Mouse (Mus musculus) erythroid progenitor cell, adult 5-6 weeks (primary cell): ENCODE measurements around the gene Dhrs7b. TPM values are rescaled to one million over a fixed set of nuclear protein-coding genes. Genes with fewer than 3 reads are reported as not detected.
A peak's percentile ranks its signal among the peaks of the same experiment; 100 is the strongest.
"Not testable (repeated sequence)": the region's sequence is repeated elsewhere in the genome, so short reads cannot be mapped to it uniquely, and the experiment has no call there.

ENCODE experiments used
- ATAC-seq: replicated peaks from 2 replicates; pipeline ENCODE4 v1.8.0; 2016; ENCODE audit warnings: moderate number of reproducible peaks, mild to moderate bottlenecking, moderate TSS enrichment, inconsistent platforms; ENCODE audit not compliant: poor library complexity, low FRiP score, severe bottlenecking
- total RNA-seq, 2 experiments: library from RNA; stranded (forward) in 1 of 2; stranded (reverse) in 1 of 2; fragments of 150-400 nt in 1 of 2; fragments of 186-747, 209-891 nt in 1 of 2; gene quantifications; 2 replicates each; pipeline versions ENCODE4 v1.2.3 to v1.2.4; 2015 to 2017; ENCODE audit warnings: low replicate concordance in 2 of 2

The Dhrs7b gene
- total RNA-seq, 2 experiments from 2014 or later, result 2.4 to 14.3 TPM

DNA sequence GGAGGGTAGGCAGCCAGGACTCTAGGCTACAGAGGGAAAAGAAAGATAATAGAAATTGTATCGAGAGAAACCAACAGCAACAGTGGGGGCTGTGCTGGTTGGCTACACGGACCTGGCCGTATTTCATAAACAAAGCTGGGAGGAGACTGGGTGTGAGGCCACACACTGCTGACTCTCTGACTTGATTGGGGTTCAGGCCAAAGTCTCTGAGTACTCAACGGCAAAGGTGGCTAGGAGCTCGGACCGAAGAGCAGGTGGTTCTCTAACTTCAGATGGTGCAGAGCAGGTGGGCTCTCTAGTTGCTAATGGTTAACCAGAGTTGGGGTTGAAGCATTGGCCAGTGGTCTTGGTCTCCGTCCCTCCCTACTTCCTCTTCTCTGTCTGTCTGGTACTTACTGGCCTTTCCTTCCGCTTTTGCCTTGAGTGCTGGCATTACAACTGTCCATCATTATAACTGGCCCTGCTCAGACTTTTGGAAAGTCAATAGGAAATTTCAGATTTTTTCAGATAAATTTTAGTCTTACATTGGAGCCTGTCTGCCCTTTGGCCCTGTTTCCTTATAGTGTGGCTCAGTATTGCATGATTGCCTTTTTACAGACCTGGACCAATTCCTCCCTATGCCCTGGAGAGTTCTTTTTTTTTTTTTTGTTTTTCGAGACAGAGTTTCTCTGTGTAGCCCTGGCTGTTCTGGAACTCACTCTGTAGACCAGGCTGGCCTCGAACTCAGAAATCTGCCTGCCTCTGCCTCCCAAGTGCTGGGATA, 7.4 kb downstream of the Dhrs7b start:
- no peak for ATAC-seq

DNA sequence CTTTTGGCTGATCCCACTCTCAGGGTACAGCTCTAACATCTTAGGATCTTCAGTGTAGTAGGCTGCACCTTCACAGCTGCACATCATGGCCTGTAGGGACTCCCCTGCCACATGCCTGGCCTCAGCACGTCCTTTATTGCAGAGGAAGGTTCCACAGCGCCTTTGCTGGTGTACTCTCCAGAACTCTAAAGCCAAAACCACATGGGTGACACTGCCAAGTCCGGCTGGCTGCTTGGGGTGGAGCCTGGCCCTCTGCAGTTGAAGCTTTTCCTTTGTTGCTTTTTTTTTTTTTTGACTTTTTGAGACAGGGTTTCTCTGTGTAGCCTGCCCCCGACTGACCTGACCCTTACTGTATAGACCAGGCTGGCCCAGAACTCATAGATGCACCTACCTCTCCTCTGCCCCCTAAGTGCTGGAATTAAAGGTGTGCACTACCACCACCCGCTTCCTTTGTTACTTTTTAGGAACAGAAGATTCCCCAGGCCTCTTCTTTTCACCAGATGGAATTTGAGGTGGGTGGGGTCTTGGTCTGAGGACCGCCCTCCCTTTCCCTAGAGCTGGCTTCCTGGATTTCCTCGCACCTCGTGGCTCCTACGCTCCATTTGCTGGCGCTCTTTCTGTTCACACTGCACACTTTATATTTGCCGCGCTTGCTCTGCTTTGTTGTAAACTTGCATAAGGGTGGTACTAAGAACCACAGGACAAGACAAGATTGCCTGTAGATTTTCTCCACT, 11.2 kb downstream of the Dhrs7b start:
- no peak for ATAC-seq

DNA sequence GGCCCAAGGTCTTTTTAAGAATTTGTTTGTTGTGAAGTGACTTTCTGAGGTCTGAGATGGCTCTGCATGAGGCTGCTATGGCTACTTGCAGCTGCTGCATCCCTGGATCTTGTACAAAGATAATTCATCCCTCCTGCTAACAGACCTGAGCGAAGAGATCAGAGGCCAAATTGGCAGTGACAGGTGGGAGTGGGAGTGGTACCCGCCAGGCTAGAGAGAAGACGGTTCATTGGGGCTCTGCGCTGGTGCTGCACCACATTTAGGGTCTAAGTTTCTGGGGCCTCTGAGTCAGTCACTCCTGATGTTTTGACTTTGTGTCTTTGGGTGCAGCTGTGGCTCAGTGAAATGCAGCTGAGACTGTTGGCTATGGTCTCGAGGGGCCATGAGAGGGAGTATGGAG, 13.0 kb downstream of the Dhrs7b start:
- no peak for ATAC-seq

DNA sequence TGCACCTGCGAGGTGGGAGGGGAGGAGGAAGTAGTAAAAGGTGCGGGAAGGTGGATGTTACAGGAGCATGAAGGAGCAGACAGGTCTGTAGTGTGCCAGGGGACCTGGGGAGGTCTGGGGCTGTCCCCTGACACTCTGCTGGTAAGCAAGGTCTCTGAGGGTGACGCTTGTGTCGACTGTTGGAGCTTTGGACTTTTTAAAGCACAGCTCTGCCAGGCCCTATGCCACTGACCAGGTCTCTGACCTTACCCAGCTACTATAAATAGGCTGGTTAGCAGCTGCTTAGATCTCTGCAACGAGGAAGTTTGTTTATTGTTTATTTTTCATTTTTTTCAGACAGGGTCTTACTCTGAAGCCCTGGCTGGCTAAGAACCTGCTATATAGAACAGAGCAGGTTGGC, 15.0 kb downstream of the Dhrs7b start:
- no peak for ATAC-seq

DNA sequence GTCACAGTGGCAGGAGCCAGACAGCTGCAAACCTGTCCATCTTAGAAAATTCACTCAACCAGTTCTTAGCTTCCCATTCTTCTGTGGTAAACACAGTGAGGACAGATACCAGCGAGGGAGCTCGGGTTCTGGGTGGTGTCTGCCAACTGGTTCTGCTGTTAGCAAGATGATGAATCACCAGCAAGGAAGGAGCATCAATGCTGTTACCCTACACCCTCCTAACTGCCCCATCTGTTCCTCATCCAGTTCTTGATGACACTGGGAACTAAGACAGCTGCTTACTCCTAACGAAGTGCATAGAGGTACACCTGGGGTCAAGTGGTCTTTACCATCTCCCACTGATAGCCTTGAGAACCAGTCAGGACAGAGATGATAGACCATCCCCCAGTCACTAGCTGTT, 26.2 kb downstream of the Dhrs7b start:
- ATAC-seq, result no peak

DNA sequence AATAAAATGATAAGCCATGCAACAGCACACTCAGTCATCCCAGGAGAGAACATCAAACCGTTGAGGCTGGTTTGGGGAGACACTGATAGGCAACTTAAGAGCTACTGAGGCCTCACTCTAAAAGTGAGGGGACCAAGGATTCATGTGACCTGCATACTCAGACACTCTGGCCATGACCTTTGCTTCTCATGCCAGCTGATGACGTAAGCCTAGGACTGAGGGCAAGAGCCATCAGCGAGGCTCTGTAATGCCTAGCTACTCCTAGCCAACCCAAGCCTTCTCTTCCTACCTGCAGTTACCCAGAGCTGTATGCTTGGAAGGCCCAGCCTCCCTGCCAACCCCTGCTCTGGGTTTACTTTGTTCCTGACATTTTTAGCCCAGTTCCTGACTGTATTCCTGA, 31.6 kb downstream of the Dhrs7b start:
- ATAC-seq, result no peak

DNA sequence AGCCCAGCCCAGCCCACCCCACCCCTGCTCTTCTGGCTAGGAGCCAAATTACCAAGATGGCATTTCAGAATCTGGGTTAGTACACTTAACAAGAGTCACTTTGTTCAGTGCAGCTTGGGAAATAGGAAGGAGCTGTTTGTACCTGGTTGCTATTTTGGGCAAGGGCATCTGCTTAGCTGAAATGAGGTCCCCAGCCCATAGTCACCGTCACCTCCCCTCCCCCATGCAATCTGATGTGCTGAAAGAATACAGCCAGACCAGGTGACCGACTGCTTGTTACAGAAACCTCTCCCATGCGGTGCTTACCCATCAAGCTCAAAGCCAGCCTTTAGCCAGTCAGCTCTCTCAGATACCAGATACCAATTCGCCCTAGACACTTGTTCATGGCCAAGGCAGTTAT, 32.8 kb downstream of the Dhrs7b start:
- no peak for ATAC-seq

DNA sequence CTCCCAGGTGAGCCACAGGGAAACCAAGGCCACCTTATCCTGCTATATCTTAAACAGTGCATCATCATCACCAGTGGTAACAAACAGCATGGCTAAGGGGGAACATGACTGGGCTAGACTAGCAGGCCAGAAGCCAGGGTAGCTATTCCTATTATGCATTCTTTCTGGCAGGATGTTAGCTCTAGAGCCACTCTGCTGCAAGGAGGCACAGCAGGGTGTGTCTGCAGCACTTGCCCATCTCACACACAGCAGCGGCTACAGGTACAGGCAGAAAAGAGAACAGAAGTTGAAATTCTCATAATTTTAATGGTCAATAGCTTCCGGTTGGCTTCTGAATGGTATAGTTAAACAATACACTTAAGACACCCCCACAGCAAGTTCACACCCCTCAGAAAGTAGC, 33.7 kb downstream of the Dhrs7b start:
- no peak for ATAC-seq

DNA sequence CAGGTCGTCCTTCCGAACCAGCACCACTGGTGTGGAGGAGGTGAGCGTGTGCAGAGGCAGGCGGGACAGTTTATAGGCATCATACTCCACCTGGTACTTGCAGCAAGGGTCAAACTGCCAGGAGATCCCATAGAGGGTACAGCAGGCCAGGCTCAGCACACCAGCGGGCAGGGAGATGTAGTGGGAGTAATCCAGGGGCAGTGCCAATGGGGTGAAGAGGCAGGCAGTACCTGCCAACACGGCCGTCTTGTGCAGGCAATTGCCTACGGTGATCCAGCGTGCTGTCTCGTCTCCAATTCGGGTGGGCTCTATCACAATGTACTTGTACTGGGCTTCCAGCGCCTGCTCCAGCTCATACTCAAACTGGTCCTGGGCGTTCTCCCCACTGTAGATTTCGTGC, 34.5 kb downstream of the Dhrs7b start:
- ATAC-seq, result no peak

DNA sequence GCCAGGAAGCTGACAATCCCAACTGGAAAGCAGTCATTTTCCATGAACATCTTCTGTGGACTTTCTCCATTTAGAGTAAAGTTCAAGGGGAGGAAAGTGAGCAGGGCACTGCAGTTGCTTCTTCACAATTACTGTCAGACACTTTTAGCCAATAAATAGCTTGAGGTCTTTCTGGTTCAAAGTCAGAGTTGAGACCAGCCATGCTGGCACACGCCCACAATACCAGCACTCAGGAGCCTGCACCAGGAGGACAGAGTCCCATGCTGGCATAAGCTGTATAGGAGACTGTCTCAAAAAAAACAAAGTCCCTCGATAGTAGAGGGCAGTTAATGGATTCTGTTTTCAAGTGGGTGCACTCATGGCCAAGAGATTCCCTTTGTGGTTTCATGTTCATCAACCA, 35.6 kb downstream of the Dhrs7b start:
- ATAC-seq, result no peak

DNA sequence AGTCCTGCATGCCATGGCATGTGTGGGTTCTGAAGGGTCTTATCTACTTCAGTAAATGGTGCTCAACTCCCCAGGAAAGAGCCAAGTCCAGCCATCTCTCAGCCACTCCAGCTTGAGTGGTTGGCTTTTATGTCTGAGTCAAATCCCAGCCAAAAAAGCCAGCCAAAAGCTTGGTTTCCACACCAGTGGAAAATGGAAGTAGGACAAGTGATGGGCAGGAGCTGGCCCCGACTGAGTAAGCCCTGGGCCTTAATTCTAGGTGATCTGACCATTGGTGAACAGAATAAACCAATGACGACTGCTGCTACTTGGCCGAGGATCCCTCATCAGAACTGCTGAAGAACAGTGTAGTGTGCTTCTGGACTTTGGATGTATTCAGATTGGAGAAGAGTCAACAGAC, 37.0 kb downstream of the Dhrs7b start:
- no peak for ATAC-seq

DNA sequence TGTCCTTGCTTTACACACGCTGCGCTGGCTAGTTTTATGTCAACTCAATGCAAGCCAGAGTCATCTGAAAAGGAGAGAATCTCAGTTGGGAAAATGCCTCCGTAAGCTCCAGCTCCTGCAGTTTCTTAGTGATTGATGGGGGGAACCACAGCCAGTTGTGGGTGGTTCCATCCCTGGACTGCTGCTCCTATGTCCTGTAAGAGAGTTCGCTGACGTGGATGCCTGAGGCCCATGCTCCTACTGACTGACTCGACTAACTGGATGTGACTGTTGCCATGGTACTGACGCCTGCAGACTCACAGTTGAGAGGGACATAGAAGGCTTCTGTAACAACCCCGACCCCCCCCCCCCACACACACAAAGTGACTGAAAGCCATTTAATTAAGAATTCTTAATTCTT, 37.5 kb downstream of the Dhrs7b start:
- no peak for ATAC-seq

DNA sequence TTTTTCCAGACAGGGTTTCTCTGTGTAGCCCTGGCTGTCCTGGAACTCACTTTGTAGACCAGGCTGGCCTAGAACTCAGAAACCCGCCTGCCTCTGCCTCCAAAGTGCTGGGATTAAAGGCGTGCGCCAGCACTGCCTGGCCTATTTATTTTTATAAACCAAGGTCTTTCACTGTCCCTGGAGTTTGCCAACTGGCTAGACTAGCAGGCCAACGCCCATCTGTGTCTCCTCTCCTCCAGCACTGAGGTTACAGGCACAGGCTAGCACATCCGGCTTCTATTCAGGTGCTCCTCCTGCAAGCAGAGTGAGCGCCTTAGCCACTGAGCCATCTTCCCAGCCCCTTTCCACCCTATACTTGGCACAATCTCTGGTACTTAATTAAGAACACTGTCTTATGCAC, 39.0 kb downstream of the Dhrs7b start:
- not testable (repeated sequence) for ATAC-seq

DNA sequence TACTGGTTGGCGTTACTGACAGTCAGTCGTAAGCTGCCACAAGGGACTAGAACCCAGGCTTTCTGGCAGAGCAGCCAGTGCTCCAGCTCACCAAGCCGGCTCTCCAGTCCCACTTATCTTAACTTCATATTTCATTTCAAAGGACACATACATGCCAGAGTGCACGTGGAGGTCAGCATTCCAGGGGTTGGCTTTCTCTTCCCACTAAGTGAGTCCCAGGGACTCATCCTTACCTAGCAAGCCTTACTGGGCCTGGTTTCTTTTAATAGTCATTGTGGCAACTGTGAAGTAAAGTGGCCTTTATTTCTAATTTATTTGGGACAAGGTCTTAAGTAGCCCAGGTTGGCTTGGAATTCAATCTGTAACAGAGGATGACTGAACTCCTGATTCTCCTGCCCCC, 41.0 kb downstream of the Dhrs7b start:
- no peak for ATAC-seq

DNA sequence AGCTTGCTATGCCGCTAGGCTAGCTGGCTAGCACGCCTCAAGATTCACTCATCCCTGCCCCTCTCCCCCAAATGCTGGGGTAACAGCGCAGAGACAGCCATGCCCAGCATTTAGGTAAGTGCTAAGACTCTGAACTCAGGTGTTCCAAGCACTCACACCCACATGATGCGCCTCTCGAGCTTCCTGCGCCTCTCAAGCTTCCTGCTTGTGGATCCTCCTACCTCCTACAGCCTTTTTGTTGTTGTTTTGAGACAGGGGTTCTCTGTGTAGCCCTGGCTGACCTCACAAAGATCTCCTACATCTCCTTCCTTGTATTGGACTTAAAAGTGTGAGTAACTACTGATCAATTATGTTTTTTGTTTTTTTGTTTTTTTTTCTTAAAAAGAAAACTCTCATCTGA, 42.7 kb downstream of the Dhrs7b start:
- ATAC-seq, result no peak

DNA sequence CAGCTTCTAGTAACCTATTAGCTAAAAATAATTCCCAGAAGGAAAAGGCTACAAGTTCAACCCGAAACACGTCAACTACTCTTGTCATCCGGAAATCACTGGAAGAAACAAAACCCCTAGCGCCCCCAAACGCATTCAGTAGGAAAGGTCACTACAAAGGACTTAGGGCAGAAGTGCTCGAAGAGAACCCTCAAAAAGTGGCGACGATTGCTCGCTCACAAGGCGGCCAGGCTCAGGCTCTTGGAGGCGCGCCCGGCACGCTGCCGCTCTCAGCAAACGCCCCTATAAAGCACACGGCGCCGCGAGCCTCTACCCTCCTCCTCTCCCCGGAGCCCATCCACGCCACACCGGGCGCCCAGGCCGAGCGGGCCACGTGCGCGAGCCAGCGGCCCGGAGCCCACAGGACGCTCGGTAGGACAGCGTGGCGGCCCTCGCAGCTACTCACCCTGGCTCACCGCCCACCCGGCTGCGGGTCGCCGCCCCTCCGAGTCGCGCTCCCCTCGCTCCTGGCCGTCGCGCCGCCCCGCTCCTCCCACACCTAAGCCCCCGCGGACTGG, 47.7 kb downstream of the Dhrs7b start:
- peak; percentile 56 for ATAC-seq

DNA sequence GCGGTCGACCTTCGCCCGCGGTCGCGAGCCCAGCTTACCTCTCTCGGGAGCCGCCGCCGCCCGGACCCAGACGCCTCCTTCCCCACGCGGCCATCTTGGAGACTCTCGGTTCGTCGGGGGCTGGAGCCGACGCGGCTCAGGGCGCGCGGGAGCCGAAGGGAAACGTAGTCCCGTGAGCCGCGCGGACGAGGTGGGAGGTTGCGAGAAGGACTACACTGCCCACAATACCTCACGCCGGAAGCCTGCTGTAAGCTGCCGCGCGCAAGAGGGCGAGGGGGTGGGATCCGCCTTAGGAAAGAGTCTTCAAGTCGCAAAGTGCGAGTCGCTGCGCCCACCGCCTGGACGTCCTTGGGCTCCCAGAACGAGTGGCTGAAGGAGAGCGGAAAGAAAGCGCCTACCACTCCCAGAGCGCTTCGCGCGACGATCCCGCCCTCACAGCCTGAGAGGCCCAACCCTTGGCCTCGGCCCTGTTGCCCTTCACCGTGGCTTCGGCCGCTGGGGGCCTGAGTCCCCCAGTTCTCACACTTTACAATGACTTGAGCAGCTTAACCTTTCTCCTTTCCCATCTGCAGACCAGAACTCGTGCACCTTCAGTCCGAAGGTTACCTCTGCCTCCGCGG, 48.4 kb downstream of the Dhrs7b start, which contains the start of gene Tmem11:
Tmem11 (minus strand) TSS at position 598 of the 620 bp plus-strand sequence.
- ATAC-seq, result peak; percentile 94

DNA sequence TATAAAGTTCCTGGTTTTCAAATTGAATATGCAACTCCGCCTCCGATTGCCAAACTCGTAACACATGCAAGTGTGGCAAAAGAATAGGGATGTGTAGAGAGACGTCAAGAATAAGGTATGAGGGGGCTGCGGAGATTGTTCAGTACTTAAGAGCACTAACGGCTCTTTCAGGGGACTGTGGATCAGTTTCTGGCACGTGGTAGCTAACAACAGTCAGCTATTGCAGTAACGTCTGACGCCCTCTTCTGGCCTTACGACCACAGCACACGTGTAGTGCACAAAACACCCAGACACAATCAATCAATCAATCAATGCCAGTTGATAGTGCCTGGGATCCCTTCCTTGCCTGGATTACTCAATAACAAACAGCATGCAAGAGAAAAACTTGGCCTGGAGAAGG, 49.0 kb downstream of the Dhrs7b start:
- ATAC-seq, result peak; percentile 63

DNA sequence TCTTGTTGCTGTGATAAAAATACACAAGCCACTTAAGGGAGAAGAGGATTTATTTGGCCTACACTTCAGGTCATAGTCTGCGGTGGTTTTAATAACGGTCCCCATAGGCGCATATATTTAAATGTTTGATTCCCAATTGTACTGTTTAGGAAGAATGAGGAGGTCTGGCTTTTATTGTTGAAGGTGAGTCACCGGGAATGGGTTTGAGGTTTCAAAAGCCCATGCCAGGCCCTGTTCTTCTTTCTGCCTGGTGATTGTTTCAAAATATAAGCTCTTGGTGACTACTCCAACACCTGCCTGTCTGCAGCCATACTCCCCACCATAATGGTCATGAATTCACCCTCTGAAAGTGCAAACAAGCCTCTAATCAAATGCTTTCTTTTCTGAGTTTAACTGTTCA, 50.1 kb downstream of the Dhrs7b start:
- ATAC-seq, result no peak

DNA sequence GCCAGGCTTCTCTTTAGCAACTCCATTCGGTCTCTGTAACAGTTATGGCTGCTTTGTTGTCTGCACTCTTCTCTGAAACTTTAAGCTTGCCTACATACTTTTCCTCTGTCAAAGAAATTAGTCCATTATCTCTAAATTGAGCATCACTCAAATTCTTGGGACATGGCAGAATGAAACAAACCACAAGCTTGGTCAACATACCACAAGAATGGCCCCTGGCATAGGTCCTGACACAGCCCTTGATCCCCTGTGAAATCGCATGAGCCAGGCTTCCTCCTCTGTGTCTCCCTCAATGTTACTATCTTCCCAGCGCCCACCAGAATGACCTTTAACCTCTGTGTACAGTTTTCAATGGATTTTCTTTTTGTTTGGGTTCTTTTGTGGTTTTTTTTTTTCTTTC, 52.0 kb downstream of the Dhrs7b start:
- no peak for ATAC-seq

DNA sequence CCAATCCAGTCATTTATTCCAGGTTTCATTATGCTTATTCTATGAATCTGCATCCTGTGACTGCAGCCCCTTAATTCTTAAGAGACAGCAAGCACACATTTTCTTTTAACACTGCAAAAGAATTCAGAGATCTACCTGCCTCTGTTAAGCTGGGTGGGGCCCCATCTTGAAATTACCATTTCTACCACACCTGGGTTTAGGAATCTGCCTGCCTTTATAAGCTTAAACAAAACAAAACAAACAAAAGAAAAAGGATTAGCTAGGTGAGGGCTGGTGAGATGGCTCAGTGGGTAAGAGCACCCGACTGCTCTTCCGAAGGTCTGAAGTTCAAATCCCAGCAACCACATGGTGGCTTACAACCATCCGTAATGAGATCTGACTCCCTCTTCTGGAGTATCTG, 56.6 kb downstream of the Dhrs7b start:
- ATAC-seq, result not testable (repeated sequence)
